Mouse (Mus musculus): Measurements from ENCODE around the gene Klb.

GRCm38 (mm10) chr5:65348168-65348567, at the start of gene Klb:
- no peak for TF ChIP-seq TAL1 (IDR thresholded peaks at IDR 0.05; ENCODE audit: low read length)
- TF ChIP-seq GATA1 (IDR thresholded peaks at IDR 0.05; ENCODE audit: low read length) = no peak

Data from erythroblast, embryonic 14.5 days (primary cell).